Mouse (Mus musculus): ENCODE results near the gene Taf5l. TPM values are rescaled to one million over a fixed set of nuclear protein-coding genes. Genes with fewer than 3 reads are reported as not detected.
A peak's percentile ranks its signal among the peaks of the same experiment; 100 is the strongest.
"Not testable (repeated sequence)": the region's sequence is repeated elsewhere in the genome, so short reads cannot be mapped to it uniquely, and the experiment has no call there.

Taf5l gene
- total RNA-seq, 2 experiments from 2014 or later: 13.8 to 14.0 TPM

DNA sequence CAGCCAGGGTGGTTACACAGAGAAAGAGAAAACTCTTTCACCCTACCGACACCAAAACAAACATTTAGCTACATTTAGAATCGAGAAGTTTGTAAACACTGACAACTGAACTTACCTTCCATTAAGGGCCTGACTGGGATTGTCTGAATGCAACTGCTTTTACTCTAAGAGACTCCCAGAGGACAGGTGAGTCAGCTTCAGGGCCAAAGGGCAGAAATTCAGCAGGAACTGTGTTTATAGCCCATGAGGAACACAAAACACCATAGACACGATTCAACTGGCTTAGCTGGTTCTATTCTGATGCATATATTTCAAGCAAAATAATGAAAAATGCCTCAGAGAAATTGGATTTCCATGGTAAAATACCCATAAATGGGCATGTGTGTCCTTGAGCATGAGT lies 6.4 kb downstream of the Taf5l start:
- DNase-seq: no peak
- intact Hi-C loops (cut with DNase I): no loop called here

GRCm38 (mm10) chr8:124014299-124014698 lies 6.9 kb downstream of the Taf5l start:
- DNase-seq; intact Hi-C loops (cut with DNase I): not testable (repeated sequence)

- intact Hi-C loops (cut with DNase I): no loop called here
- DNase-seq: no peak
Measured at GRCm38 (mm10) chr8:124011989-124012586, 9.1 kb downstream of the Taf5l start.

GRCm38 (mm10) chr8:124011580-124011979 lies 9.6 kb downstream of the Taf5l start:
- DNase-seq: no peak
- intact Hi-C loops (cut with DNase I): no loop called here

GRCm38 (mm10) chr8:124007829-124008228 lies 13.4 kb downstream of the Taf5l start:
- intact Hi-C loops (cut with DNase I): no loop called here
- DNase-seq: no peak

- intact Hi-C loops (cut with DNase I): no loop called here
- no peak for DNase-seq
Measured at GRCm38 (mm10) chr8:124002546-124003108, 18.6 kb downstream of the Taf5l start.

- intact Hi-C loops (cut with DNase I): no loop called here
- DNase-seq: peak in 1 of 2 experiments; percentile 25
Measured at GRCm38 (mm10) chr8:123999568-123999967, 21.6 kb downstream of the Taf5l start.

GRCm38 (mm10) chr8:123993997-123994396 lies 27.2 kb downstream of the Taf5l start:
- DNase-seq: no peak
- intact Hi-C loops (cut with DNase I): no loop called here

DNA sequence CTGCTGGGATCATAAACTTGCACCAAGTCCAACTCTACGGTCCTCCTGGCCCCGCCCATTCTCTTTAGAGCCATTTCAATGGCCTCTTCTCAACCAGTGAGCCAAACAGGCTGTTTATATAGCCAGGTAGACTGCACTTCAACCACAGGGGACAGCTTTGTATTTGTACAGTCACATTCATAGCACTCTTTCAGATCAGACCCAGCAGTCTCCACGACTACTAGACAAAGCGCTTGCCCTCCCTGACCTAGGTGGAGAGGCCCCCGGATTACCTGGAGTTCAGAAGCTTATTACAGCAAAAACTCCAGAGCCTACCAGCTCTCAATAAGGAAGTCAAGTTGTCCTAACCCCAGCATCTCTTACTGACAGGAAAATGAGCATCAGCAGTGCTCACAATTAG lies 27.6 kb downstream of the Taf5l start:
- intact Hi-C loops (cut with DNase I): no loop called here
- DNase-seq: no peak

DNA sequence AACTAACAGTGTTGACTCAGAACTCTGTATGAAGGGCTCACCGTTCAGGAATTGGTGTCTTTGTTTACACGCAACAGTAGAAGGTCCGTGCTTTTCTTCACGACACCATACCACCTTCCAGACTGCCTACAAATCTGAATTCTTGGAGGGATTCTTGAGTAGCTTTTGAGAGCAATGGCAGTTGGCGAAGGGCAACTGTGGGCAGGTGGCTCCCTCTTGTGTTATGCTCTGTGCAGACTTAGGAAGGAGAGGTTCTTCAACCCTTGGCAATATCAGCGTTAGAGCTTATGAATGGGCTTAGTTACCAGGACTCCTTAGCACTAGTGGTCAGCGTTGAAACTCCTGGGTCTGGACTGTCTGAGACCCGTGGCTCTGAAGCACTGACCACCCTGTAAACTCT lies 28.6 kb downstream of the Taf5l start:
- intact Hi-C loops (cut with DNase I): no loop called here
- no peak for DNase-seq

DNA sequence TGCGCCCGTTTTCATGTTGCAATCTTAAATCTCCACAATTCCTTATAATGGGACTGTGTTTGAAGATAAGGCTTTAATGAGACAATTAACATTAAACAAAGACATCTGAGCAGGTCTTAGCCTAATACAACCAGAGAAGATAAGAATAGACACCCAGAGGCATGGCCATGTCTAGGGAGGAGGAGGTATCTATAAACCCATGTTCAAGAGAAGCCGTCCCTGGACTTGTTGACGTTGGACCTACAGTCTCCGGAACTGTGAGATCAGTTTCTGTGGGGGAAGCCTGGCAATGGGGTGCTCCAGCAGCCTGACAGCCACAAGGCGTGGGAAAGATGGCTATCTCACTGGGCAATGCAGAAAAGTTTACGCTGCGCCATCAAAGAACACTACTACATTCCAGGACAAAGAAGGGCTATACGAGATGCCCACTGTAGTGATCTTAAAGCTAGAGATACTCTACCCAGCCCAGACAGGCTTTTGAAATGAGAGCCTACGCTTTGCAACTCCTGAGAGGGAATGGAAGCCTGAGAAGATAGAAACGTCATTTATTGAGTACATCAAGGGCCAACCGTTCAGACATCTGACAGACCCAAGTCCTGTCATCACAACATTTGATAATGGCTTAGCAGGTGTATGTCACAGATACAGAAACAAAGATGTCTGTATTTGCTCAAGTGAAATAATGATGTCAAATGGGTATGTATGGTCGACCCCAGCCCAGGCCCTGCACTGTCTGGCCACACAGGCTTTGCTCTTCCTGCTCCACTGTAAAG lies 30.7 kb downstream of the Taf5l start:
- DNase-seq: no peak
- intact Hi-C loops (cut with DNase I): no loop called here

DNA sequence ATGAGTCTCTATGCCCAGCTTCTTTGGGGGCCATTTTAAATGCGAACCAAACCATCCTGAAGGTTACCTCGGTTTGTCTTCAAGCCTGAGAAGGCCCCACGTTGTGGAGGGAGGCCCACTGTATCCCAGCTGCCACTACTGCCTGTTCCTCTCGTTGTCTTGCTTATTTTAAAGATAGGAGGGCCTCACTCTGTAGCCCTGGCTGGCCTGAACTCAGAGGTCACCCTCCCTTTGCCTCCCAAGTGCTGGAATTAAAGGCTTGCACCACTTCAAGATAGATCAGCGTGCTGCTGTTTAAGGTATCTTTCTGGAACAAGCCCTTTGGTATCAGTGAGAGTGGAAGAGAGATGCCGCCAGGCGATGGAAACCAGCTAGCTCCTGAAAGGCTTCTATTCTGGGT lies 32.1 kb downstream of the Taf5l start:
- no peak for DNase-seq
- intact Hi-C loops (cut with DNase I): no loop called here

GRCm38 (mm10) chr8:123988605-123989038 lies 32.6 kb downstream of the Taf5l start:
- no peak for DNase-seq
- intact Hi-C loops (cut with DNase I): no loop called here

DNA sequence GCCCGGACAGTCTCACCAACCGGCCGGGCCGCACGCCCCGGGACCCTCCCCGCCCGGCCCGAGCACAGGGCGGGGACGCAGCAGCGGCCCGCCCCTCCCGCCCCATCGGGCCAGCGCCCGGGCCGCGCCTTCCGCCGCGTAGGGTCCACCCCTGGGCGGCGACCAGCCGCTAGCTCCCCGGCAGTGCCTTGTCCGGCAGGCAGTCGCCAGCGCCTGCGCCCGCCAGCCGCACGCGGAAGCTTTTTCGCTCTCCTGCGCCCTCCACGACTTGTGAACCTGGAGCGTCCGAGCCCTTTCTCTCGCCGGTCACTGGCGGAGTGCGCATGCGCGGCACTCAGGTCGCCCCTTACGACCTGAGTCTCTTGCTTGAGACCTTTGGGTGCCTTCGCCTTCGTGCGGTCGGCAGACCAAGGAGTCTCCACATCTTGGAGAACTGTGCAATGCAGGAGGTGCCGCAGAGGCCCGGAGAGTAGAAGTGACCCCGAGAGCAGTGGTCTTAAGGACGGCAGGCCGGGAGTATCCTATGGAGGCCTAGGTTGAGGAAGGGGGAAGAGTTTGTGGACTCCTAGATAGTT lies 38.3 kb downstream of the Taf5l start, which contains the start of gene Abcb10:
Abcb10 (minus strand) TSS at position 297 of the 575 bp plus-strand sequence.
- peak; percentile 91 to 92 for DNase-seq
- intact Hi-C loops (cut with DNase I): loop anchor here (2.0 kb wide), 1 partner anchor 38 kb away; the partner anchor contains the start of genes Taf5l and Urb2

DNA sequence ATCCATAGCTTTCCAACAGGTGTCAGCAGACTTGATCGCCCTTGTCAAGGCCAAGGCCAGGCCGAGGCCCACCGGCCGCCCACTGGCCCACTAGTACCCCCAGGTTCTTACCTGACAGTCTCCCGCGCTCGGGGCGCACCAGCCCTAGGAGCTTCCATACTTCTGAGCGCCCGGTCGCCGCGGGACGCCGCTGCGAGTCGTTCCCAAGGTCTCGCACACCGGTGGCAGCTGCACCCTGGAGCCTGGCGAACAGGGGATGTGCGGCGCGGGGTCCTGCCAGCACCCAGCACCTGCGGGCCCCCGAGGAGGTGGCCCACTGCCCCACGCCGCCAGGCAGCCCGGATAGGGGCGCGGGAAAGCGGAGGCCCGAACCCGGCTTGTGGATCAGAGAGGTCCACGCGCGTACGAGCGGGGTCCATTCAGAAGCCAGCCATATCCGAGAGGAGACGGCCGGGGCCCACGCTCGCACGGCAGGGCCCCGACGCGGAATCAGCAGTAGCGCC lies 38.9 kb downstream of the Taf5l start:
- intact Hi-C loops (cut with DNase I): loop anchor here (2.0 kb wide), 1 partner anchor 38 kb away; the partner anchor contains the start of genes Taf5l and Urb2
- peak in 1 of 2 experiments; percentile 38 for DNase-seq

DNA sequence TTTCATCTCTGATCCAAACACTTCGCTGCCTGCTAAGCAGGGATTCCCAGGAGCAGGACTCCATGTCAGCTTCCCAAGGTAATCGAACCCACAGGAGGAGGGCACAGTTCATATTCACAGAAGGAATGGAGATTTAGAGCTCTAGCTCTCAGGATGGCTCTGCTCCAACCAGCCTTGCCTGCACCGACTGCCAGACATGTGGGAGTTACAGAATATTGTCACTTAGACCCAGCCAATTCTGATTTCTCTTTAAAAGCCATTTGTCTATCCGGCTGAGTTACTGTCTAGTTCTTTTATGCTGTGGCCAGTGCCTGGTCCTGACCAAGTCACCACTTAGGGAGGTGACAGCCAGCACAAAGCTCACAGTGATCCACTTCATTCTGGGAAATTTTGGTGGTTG lies 39.5 kb downstream of the Taf5l start:
- intact Hi-C loops (cut with DNase I): loop anchor here (2.0 kb wide), 2 partner anchors 31 to 39 kb away; partner anchors contain the start of genes Taf5l and Urb2
- peak in 1 of 2 experiments; percentile 9 for DNase-seq

DNA sequence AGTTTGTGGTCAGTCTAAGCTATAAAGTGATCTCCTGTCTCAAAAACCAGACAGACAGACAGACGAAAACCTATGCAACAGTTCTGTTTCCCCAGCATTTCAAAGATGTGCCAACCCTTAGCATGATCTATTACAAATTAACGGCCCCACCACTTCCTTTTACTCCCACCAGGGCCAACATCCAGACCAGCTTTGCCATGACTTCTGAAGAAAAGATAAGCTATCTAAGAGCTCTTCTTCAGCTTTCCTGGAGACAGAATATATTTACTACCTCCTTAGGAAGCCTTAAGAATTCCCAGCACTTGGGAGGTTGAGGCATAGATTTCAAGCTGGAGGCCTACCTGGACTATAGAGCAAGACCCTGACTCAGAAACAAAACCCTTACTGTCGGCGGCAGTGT lies 41.0 kb downstream of the Taf5l start:
- intact Hi-C loops (cut with DNase I): loop anchor here (2.0 kb wide), 1 partner anchor 29 kb away; no protein-coding TSS in a partner anchor
- no peak for DNase-seq

DNA sequence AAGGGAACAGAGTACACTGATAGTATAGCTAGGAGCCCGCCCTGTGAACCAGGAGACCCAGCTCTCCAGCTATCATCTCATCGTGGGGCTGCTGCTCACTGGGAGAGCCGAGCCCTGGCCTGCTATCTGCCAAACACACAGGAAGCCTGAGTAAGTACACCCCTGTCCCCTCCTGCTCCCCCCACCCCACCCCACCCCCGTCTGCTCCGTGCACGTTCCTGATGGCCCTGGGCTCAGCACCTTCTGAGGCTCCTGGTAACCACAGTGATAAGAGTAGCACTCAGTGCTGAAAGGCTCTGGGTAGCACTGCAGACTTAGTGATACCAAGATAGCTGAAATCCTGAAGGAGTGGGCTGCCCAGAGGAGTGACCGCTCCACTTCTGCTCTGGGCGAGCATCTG lies 42.3 kb downstream of the Taf5l start:
- intact Hi-C loops (cut with DNase I): no loop called here
- no peak for DNase-seq

DNA sequence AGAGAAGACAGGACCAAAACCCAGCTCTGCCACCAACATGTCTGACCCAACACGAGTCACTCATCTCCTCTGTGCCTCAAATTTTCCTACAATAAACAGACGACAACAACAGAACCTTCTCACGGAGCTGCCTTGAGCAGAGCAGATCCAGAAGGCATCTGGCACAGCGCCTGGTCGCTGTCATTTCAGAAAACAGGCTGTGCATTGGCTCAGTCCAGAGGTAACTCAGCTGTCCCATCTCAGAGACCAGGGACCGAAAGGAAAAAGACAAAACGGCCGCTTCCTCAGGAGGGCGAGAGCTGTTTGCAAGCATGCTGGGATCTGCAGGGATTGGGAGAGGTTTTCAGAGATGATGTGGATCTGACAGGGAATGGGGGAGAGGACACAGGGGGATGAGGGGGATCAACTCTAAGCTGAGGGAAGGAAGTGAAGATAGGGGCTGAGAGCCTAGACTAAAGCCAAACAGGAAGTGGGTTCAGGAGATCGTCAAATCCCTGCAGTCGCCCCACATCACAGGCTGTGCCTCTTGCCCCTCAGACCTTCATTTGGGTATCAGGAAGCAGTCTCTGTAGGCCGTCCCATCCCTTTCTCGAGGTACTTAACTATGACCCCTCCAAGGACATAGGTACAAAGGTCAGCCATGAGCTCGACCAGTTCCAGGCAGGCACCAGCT lies 42.9 kb downstream of the Taf5l start:
- peak; percentile 20 to 34 for DNase-seq
- intact Hi-C loops (cut with DNase I): no loop called here

DNA sequence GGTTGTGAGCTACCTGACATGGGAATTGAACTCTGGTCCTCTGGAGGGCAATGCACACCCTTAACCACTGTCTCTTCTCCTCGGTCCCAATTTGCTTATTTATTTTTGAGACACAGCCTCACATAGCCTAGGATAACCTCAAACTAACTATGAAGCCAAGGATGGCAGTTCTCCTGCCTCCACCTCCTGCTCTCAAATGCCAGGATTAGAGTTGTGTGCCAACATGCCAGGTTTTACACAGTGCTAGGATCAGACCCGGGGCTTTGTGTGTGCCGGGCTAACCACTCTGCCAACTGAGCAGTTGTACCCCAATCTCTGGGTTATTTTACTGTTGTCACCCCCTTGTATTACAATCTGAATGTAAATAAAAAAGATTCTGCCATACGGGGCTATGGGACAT lies 43.7 kb downstream of the Taf5l start:
- intact Hi-C loops (cut with DNase I): no loop called here
- no peak for DNase-seq
